Mouse (Mus musculus) stomach, embryonic 15.5 days (tissue): ENCODE data around the gene Slc25a51. TPM values are rescaled to one million over a fixed set of nuclear protein-coding genes. Genes with fewer than 3 reads are reported as not detected.

Experiments
- ATAC-seq: fragments of 200-750 bp; cut with Nextera tagmentation; 2 replicates; pipeline ENCODE4 v1.8.0; 2017; ENCODE audit warnings: low read depth, moderate number of reproducible peaks, moderate TSS enrichment; ENCODE audit not compliant: insufficient read depth, low FRiP score
- H3K27ac ChIP-seq: fragments of 300-500 bp; sonication (generic); 2 replicates; pipeline ENCODE4 v1.5.1; 2015; ENCODE audit warnings: mild to moderate bottlenecking, inconsistent platforms
- H3K27me3 ChIP-seq: fragments of 300-500 bp; sonication (generic); replicated peaks from 2 replicates; pipeline ENCODE4 v1.6.1; 2015; ENCODE audit warnings: inconsistent platforms
- H3K36me3 ChIP-seq: fragments of 300-500 bp; sonication (generic); 2 replicates; pipeline ENCODE4 v1.6.1; 2015; ENCODE audit warnings: inconsistent platforms
- H3K4me1 ChIP-seq: fragments of 300-500 bp; sonication (generic); 2 replicates; pipeline ENCODE4 v1.6.1; 2015; ENCODE audit warnings: inconsistent platforms
- H3K4me2 ChIP-seq: fragments of 300-500 bp; sonication (generic); 2 replicates; pipeline ENCODE4 v1.6.1; 2015; ENCODE audit warnings: mild to moderate bottlenecking, inconsistent platforms
- H3K4me3 ChIP-seq: fragments of 300-500 bp; sonication (generic); replicated peaks from 2 replicates; pipeline ENCODE4 v1.5.1; 2015; ENCODE audit warnings: inconsistent platforms
- H3K9ac ChIP-seq: fragments of 300-500 bp; sonication (generic); 2 replicates; pipeline ENCODE4 v1.6.1; 2015; ENCODE audit warnings: inconsistent platforms
- H3K9me3 ChIP-seq: fragments of 300-500 bp; sonication (generic); 2 replicates; pipeline ENCODE4 v1.6.1; 2016; ENCODE audit warnings: inconsistent platforms
- WGBS: fragments of 180-500 bp; shearing (Covaris S2); methylation state at CpG from one replicate; pipeline ENCODE4 v1.1.7; 2015; 5-methylcytosine and 5-hydroxymethylcytosine counted together
- polyA plus RNA-seq: library from polyadenylated mRNA; unstranded; fragments of >200 nt; fragmentation: Nextera tagmentation; extraction: Ambion mirVana; gene quantifications from 2 replicates; pipeline ENCODE4 v1.2.1, GENCODE M21; 2015

Gene Slc25a51
- polyA plus RNA-seq, 1 experiment from 2014 or later: 60.7 TPM

- H3K36me3 ChIP-seq: no peaks in the 10 kb centered on the region
Observed at GRCm38 (mm10) chr4:45422640-45423039, 14.1 kb upstream of the Slc25a51 start.

GRCm38 (mm10) chr4:45421519-45422260 lies 13.1 kb upstream of the Slc25a51 start:
- no peak overlapping the region for H3K4me3 ChIP-seq
- H3K4me1 ChIP-seq: peaks cover 22% of the 10 kb centered on the region; the same call in 1 of the 2 replicates
- ATAC-seq: no peak
- H3K36me3 ChIP-seq: no peaks in the 10 kb centered on the region
- 0 out of 2 replicates have a peak overlapping the region, but pooled peaks have one; percentile 10 for H3K9ac ChIP-seq
- H3K27me3 ChIP-seq: no peaks in the 10 kb centered on the region
- H3K27ac ChIP-seq: peak overlapping the region; percentile 68
- H3K4me2 ChIP-seq: no peak overlapping the region
- H3K9me3 ChIP-seq: no peaks in the 10 kb centered on the region
- WGBS: 74% methylated on average over 11 of the region's 11 CpGs

More at GRCm38 (mm10) chr4:45422640-45423039, 14.1 kb upstream of the Slc25a51 start:
- ATAC-seq: no peak
- H3K9ac ChIP-seq: no peak overlapping the region
- H3K4me3 ChIP-seq: no peak overlapping the region
- no peaks in the 10 kb centered on the region for H3K9me3 ChIP-seq
- no peak overlapping the region for H3K4me2 ChIP-seq
- peak overlapping the region; percentile 63; the same call in 1 of the 2 replicates for H3K27ac ChIP-seq
- H3K4me1 ChIP-seq: peaks cover 22% of the 10 kb centered on the region; the same call in 1 of the 2 replicates
- 70% methylated on average over 10 of the region's 10 CpGs for WGBS
- H3K27me3 ChIP-seq: no peaks in the 10 kb centered on the region

GRCm38 (mm10) chr4:45420733-45421132 lies 12.2 kb upstream of the Slc25a51 start:
- Histone ChIP-seq H3K4me3 (no peak overlapping the region), H3K36me3 (no peaks in the 10 kb centered on the region), H3K4me2 (no peak overlapping the region), H3K27me3 (no peaks in the 10 kb centered on the region), H3K27ac (no peak overlapping the region), H3K9me3 (no peaks in the 10 kb centered on the region), H3K4me1 (peaks cover 22% of the 10 kb centered on the region; the same call in 1 of the 2 replicates), H3K9ac (no peak overlapping the region)
- WGBS: 77% methylated on average over 3 of the region's 3 CpGs
- ATAC-seq: no peak

- Histone ChIP-seq H3K4me1 (peaks cover 21% of the 10 kb centered on the region; the same call in 1 of the 2 replicates), H3K9ac (no peak overlapping the region), H3K27me3 (no peaks in the 10 kb centered on the region), H3K9me3 (no peaks in the 10 kb centered on the region), H3K4me2 (no peak overlapping the region), H3K4me3 (no peak overlapping the region), H3K36me3 (no peaks in the 10 kb centered on the region), H3K27ac (no peak overlapping the region)
- ATAC-seq: no peak
- WGBS: 85% methylated on average over 4 of the region's 4 CpGs
Observed at GRCm38 (mm10) chr4:45419051-45419450, 10.5 kb upstream of the Slc25a51 start.

- Histone ChIP-seq H3K27me3 (no peaks in the 10 kb centered on the region), H3K36me3 (no peaks in the 10 kb centered on the region), H3K4me3 (no peak overlapping the region), H3K27ac (no peak overlapping the region), H3K4me1 (peaks cover 14% of the 10 kb centered on the region; the same call in 1 of the 2 replicates), H3K9ac (no peak overlapping the region), H3K4me2 (peak overlapping the region; percentile 41; the same call in 1 of the 2 replicates), H3K9me3 (no peaks in the 10 kb centered on the region)
- WGBS: 22% methylated on average over 11 of the region's 11 CpGs
- no peak for ATAC-seq
Observed at GRCm38 (mm10) chr4:45418229-45418950, 9.8 kb upstream of the Slc25a51 start.

- H3K9me3 ChIP-seq: no peaks in the 10 kb centered on the region
- WGBS: 60% methylated on average over 7 of the region's 7 CpGs
- H3K4me1 ChIP-seq: peaks cover 13% of the 10 kb centered on the region; the same call in 1 of the 2 replicates
- no peak overlapping the region for H3K9ac ChIP-seq
- no peak for ATAC-seq
- H3K27me3 ChIP-seq: no peaks in the 10 kb centered on the region
- no peaks in the 10 kb centered on the region for H3K36me3 ChIP-seq
- H3K27ac ChIP-seq: no peak overlapping the region
- H3K4me2 ChIP-seq: no peak overlapping the region
- H3K4me3 ChIP-seq: no peak overlapping the region
Observed at GRCm38 (mm10) chr4:45416314-45416713, 7.7 kb upstream of the Slc25a51 start.

GRCm38 (mm10) chr4:45413674-45414338 lies 5.2 kb upstream of the Slc25a51 start:
- Histone ChIP-seq H3K4me1 (no peaks in the 10 kb centered on the region), H3K9ac (no peak overlapping the region), H3K36me3 (no peaks in the 10 kb centered on the region), H3K4me2 (no peak overlapping the region), H3K27ac (no peak overlapping the region), H3K9me3 (no peaks in the 10 kb centered on the region), H3K27me3 (no peaks in the 10 kb centered on the region), H3K4me3 (no peak overlapping the region)
- 66% methylated on average over 9 of the region's 9 CpGs for WGBS
- ATAC-seq: peak; percentile 19; the same call in 1 of the 2 replicates

GRCm38 (mm10) chr4:45412433-45413192 lies 4.0 kb upstream of the Slc25a51 start:
- Histone ChIP-seq H3K27ac (no peak overlapping the region), H3K4me3 (no peak overlapping the region), H3K4me2 (no peak overlapping the region), H3K36me3 (no peaks in the 10 kb centered on the region), H3K4me1 (peaks cover 2% of the 10 kb centered on the region; the same call in 1 of the 2 replicates), H3K9ac (no peak overlapping the region), H3K27me3 (no peaks in the 10 kb centered on the region), H3K9me3 (no peaks in the 10 kb centered on the region)
- 66% methylated on average over 16 of the region's 16 CpGs for WGBS
- no peak for ATAC-seq

- no peak for ATAC-seq
- WGBS: 86% methylated on average over 8 of the region's 8 CpGs
- no peaks in the 10 kb centered on the region for H3K9me3 ChIP-seq
Observed at GRCm38 (mm10) chr4:45411181-45411790, 2.7 kb upstream of the Slc25a51 start.

GRCm38 (mm10) chr4:45409270-45409669 lies 704 bp upstream of the Slc25a51 start:
- H3K4me1 ChIP-seq: peaks cover 20% of the 10 kb centered on the region
- H3K36me3 ChIP-seq: no peaks in the 10 kb centered on the region
- H3K9ac ChIP-seq: peak overlapping the region; percentile 24; the same call in 1 of the 2 replicates
- peak; percentile 64 for ATAC-seq
- H3K4me3 ChIP-seq: peak overlapping the region; percentile 91
- 2% methylated on average over 10 of the region's 10 CpGs for WGBS
- no peaks in the 10 kb centered on the region for H3K9me3 ChIP-seq
- H3K27ac ChIP-seq: peak overlapping the region; percentile 91
- H3K4me2 ChIP-seq: peak overlapping the region; percentile 88
- H3K27me3 ChIP-seq: no peaks in the 10 kb centered on the region

More at GRCm38 (mm10) chr4:45411181-45411790, 2.7 kb upstream of the Slc25a51 start:
- H3K27me3 ChIP-seq: no peaks in the 10 kb centered on the region
- no peak overlapping the region for H3K4me2 ChIP-seq
- H3K27ac ChIP-seq: no peak overlapping the region
- no peaks in the 10 kb centered on the region for H3K36me3 ChIP-seq
- no peak overlapping the region for H3K9ac ChIP-seq
- H3K4me1 ChIP-seq: peaks cover 14% of the 10 kb centered on the region
- H3K4me3 ChIP-seq: no peak overlapping the region
